Mouse (Mus musculus) gastrocnemius, postnatal 10 days (tissue): Measurements from ENCODE around the gene Ulk4. TPM values are rescaled to one million over a fixed set of nuclear protein-coding genes. Genes with fewer than 3 reads are reported as not detected.

ENCODE experiments used
- DNase-seq: peaks from one replicate; pipeline ENCODE4 v3.0.0; 2021; ENCODE audit warnings: mixed read lengths
- total RNA-seq, 2 experiments: library from RNA; stranded (reverse); gene quantifications; 2 replicates each; pipeline ENCODE4 v1.2.3; 2021

Gene Ulk4
- total RNA-seq, 2 experiments from 2014 or later, result 0.80 to 0.97 TPM

DNA sequence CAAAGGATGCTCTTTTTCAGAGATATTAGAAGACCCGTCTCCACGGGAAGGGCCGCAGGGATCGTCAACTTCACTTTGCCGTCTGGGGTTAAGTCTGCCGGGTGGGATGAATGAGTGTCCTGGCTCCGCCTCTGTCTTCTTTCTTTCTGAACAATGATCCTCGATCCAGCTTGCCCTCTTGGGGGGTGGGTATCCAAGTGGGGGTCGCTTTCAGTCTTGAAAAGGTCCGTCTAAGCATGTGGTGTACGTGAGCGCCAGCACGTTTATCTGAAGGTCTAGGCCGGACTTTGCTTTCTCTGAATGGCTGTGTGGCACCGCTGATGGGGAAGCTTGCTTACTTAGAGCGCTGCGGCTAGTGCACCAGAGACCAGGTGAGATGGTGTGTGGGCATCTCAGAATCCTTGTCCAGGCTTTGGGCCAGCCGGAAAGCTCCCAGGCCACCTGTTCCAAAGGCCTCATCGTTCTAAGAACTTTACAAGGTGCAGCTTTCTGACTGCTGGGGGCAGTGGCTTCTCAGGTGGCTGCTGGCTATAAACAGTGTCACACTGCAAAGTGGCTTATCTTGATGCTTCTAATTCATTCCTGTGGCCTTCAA is 23.1 kb upstream of the Ulk4 start:
- no peak for DNase-seq

DNA sequence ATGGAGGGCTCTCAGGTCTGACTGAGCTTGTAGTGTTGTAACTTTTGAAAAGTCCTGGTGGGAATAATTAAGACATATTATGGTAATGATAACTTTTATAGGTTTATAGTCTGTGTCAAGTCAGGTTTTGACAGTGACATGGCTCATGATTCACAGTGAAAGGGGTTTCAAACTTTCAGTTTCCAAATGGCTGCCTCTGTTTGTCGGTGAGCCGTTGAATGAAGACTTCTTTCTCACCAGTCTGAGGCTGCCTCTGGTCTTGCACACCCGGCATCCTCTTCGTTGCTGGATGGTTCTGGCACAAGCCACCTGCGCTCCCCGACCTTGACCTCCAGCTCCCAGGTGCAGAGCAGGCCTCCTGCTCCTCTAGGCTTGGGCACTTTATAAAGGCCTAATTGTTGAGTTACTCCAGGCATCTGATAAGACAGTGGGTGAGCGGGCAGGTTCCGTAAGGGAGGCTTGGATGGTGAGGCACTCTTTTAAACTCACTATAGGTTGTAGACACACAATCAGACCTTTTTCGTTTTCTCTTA is 22.3 kb upstream of the Ulk4 start:
- DNase-seq, result peak; percentile 1

DNA sequence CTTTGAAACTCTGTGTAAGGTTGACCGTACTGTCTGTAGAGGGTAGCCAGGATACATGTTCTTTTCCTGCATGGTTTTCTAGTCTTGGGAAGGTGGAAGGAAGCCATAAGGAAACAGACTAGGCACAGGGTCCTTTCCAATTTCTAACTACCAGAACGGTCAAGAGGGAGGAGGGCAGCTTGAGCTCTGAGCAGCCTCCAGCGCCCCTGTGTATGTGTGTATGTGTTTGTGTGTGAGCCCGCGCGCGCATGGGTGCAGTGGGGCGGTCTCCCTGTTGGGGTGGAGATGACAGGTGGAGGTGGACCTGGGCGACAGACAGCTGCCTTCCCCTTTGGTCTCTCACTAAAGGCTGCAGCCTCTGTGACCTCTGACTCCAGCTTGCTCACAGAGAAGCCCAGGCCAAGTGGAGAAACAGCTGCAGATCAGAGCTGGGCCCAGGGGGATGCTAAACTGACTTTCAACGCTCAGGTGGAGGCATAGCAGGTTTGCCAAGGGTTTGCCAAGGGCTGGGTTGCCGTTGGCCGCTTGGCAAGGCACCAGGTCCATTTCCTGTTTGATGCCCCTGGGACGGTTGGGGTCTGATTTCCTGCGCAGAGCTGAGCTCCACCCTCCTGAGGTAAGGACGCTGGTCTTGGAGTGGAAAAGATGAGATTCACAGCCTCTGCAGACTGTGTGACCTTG is 21.6 kb upstream of the Ulk4 start:
- peak; percentile 57 for DNase-seq

DNA sequence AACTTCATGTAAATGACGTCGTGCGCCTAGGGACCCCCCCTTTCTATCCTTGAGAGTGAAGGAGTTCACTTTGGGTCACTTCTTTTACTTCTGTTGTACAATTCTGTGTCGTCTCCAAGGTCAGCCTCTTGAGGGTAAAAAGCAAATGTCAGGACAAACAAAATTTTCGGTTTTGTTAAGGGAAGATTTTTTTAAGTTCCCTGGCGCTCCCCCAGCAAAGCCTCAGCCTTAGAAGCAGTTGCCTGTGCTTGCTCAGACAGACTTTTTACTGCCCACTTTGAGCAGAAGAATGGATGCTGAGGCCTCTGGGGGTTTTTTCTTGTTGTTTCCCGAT is 21.0 kb upstream of the Ulk4 start:
- DNase-seq, result no peak

DNA sequence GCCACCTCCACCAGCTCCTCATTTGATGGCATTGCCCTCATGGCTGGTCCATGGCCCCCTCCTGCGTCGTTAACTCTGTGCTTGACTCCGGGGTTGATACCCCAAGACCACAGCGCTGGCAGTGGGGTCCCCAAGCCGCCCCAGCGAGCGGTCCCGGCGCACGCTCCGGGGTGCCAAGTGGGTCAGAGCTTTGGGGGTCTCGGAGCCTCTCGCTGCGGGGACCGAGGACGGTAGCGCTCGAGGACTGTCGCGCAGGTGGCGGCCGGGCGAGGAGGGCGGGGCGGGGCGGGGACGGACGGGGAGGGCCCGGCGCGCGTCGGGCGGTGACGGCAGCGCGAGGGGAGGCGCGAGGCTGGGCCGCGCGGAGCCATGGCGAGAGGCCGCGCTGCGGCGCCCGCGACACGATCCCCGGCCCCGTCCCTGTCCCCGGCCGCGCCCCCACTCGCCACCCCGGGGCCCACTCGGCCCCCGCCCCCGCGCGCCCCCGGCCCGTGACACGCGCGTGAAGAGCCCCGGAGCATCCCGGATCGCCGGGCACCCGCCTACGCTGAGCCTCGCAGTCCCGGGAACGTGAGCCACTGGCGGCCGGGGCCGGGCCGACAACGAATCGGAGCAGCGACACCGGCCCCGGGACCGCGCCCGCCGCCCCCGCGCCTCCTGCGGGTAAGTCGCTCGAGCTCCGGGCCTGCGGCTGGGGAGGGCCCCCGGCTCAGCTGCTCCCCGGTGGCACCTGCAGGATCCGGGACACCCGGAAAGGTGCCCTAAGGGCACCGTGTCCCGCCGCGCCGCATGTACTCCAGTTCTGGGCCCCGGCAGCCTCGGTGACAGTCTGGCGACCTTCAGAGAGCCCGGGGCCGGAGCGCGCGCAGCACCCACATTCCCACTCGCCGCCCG is 20.4 kb upstream of the Ulk4 start, which contains the start of gene Trak1:
Gene Trak1, plus strand, starts transcription at position 332 of the 894 bp plus-strand sequence.
- DNase-seq, result peak; percentile 71

DNA sequence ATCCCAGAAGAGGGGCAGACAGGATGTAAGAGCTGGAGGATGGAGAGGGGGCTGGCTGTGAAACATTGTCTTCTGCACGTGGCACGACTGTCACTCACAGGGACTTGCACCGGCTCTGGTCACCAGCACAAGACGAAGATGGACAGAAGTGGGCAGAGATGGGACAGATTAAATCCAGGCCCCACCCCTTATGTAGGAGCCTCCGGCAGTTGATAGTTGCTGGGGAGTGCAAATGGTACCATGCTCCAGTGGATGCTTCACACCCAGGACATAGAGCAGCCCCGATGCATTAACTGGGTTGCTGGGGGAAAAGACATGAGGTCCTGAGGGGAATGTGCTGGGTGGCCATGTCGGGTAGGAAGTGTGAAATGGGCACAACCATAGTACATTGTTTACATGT is 18.2 kb upstream of the Ulk4 start:
- no peak for DNase-seq

DNA sequence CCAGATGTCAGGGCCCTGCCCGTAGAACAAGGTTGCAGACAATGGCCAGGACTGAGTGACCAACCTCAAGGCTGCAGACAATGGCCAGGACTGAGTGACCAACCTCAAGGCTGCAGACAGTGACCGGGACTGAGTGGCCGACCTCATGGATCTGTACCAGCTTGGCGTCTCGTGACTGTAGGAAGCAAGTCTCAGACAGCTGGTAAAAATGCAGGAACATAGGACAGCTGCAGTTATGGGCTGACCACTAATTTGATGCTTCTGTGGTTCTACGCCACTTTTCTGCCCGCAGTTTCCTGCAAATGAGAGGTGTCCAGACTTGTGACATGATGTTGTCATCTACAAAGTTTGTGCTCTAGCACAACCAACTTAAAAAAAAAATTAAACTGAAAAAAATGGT is 16.2 kb upstream of the Ulk4 start:
- DNase-seq, result no peak

DNA sequence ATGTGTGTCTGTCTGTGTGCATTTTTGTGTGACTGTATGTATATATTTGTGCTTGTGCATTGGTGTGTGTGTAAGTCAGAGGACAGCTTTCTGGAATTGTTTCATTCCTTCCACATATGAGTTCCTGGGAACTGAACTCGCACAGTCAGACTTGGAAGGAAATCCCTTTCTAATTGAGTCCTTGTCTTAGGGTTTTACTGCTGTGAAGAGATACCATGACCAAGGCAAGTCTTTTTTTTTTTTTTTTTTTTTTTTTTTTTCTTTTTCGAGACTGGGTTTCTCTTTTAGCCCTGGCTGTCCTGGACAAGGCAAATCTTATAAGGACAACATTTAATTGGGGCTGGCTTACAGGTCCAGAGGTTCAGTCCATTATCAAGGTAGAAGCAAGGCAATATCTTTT is 14.3 kb upstream of the Ulk4 start:
- DNase-seq, result no peak

DNA sequence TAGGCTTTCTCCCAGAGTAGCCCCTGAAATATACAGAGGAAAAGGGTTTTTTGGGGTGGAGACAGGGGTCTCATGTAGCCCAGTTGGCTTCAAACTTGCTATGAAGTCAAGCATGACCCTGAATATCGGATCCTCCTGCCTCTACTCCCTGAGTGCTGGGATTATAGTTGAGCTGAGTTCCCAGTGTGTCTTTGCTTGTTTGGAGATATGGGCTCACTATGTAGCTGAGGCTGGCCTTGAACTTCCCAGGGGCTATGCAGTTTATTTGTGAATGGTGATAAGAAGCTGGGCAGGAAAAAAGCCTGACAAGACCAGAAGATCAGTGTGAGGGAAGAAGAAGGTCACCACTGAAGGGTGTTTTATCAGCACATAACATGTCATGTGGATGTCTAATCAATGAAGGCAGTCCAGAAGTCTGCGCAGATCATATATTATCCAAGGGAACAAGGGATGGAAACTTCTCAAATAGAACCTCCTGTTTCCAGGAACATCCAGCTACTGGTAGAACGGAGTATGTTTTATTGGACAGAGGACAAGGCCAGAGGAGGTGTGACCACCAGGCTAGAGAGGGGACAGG is 9.4 kb upstream of the Ulk4 start:
- DNase-seq, result no peak

DNA sequence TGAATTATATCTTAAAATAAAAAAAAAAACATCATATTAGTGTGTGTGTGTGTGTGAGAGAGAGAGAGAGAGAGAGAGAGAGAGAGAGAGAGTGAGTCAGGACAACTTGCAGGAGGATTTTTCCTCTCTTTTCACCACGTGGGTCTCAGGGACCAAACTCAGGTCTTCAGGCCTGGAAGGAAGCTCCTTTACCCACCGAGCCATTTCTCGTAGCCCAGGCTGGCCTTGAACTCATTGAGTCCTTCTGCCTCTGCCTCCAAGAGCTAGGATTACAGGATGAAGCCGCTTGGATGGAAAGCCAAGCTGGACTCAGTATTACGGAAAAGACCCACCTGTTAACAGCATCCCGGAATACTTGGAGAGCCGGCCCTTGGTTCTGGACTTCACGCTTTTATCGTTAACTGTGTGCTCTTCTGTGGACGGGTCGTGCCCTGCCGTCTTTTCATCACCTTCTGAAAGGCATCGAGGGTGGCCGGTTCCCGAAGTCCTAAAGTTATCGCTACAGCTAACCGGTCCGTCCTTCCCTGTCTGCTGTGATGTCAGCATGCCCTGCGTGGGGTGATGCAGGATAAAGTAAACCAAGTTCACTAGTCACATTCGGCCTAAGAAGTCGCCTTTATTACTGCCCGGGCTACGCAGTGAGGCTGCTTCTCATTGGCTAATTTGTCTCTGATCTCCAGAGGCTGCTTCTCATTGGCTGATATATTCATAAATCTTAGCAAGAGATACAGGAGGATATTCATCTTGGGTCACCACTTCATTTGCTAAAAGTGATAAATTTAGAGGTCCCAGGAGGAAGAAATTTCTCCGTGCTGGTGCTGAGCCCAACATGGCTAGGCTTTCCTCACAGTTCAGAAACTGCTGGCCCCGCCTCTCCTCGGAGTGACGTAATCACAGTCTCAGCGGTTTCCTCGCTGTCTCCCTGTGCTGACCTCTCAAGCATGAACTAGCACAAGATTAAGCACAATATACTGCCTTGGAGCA is 8.6 kb upstream of the Ulk4 start:
- peak; percentile 60 for DNase-seq

DNA sequence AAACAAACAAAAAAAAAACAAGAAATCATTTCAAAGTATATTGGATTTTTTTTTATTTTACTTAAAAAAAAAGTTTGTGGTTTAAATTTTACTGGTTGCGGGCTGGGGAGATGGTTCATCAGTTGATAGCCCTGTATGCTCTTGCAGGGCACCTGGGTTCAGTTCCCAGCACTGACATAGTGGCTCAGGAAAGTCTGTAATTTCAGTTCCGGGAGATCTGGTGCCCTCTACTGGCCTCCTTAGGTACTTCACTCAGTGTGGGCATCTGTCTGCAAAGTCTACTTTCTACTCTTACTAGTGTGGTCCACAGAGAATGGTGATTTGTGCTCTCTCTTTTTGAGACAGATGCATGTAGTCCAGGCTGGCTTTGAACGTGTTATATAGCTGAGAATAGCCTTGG is 7.4 kb upstream of the Ulk4 start:
- DNase-seq, result no peak

DNA sequence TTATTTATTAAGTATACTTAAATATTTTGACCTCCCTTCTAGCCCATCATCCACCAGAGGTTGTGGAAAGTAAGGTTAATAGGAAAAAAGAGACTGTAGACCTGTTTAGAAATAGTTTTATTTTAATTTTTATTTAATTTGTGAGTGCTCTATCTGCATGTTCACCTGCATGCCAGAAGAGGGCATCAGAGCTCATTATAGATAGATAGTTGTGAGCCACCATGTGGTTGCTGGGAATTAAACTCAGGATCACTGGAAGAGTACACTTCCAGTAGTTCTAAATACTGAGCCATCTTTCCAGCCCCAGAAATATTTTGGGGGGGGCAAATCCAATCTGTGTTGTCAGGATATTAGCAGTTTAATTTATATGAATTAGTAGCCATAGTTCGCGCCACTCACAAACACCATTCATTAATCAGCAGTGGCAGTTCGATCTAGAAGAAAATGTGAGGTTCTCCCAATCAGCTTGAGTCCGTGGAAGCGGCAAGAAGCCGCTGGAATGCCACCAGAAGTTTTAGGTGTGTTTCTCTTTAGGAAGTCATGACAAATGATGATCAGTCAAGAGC is 6.7 kb upstream of the Ulk4 start:
- DNase-seq, result no peak

DNA sequence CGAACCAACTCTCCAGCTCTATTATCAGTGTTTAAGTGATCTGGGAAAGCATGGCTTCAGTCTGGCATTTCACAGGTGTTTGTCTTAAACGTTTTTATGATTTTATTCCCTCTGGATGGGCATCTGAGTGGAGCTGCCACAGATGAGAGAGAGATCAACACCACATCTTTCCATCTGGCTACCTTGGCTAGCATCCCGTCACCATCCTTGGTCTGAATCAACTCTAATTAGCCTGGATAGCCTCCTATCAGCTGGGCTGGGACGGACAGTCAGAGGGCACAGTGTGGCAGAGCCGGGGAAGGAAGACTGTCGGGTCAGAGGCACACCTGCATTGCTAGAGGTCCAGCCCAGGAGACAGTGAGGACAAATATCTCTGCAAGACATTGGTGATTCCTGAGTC is 4.9 kb upstream of the Ulk4 start:
- DNase-seq, result no peak

DNA sequence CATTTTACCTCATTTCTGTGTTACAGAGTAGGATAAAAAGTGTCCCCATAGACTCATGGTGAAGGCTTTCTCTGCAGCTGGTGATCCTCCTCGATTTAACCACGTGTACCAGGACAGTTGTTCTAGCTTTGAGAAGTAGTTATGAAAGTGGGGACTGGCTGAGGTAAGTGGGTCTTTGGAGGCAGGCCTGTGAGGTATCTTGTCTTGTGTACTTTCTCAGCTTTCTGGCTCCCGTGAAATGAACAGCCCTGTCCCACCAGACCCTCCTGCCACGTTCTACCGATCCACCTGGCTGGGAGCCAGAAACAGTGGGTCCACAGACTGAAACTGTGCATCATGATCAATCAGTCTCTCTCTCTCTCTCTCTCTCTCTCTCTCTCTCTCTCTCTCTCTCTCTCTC is 2.2 kb upstream of the Ulk4 start:
- DNase-seq, result no peak

DNA sequence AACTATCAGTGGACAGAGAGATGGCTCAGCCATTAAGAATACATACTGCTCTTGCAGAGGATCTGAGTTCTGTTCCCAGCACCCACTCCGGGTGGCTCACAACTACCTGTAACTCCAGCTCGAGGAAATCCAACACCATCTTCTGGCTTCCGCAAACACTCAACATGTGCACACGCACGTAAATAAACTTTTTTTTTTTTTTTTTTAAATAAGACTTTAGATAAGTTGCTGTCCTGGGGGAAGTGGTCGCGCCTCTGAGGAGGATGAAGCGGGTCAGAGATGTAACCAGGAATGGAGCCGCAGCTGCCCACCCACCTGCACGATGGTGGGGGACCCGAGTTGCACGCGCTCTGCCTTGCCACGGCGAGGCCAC is 266 bp downstream of the Ulk4 start:
- DNase-seq, result no peak

DNA sequence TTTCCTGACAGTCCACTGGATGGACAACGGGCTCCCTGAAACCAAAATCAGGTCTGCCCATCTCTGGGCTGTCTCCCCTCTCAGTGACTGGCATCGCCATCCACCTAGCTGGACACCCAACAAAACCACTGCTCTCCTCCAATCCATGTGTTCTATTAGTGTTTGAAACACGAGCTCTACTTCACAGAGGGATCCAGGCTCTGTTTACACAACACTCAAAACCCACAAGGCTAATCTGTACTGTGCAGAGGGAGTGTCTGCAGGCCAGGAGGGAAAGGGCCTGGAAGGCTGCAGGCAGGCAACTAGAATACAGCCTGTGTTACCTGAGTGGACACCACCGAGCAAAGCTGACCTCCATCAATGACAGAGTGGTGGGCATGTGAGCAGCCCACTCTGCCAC is 5.4 kb downstream of the Ulk4 start:
- DNase-seq, result no peak

DNA sequence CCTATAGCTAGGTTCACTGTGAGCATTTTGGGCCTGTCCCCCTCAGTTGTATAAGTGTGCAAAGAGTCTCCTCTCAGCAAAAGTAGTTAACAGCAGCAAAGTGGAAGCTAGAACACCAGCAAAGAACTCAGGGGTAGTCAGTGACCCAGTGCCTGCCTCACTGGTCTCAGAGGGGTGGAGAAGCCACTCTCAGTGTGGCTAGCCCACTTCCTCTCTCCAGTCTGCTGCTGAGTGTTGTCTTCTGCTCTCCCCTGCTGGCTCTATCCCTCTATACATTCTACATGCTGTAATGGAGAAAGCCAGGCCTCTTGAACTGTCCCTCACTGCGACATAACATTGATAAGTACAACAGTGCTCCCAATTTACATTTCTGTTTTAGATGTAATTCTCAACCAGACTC is 5.8 kb downstream of the Ulk4 start:
- no peak for DNase-seq

DNA sequence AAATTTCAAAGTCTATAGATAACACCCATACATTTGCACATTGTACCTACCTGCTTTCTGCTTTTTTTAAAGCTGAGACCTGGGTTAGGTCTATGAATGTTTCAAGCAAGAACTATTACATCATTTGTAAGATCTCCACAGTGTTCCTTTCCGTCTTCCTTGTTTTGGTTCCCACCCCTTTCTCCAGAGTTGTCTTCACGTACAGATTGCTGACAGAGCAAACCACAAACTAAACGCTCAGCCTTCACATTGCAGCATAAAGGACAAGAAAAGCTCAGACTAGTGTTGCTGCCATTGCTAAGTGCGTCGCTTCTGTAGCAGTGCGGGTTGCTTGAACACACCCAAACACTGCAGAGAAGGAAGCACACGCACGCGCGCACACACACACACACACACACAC is 11.7 kb downstream of the Ulk4 start:
- no peak for DNase-seq

DNA sequence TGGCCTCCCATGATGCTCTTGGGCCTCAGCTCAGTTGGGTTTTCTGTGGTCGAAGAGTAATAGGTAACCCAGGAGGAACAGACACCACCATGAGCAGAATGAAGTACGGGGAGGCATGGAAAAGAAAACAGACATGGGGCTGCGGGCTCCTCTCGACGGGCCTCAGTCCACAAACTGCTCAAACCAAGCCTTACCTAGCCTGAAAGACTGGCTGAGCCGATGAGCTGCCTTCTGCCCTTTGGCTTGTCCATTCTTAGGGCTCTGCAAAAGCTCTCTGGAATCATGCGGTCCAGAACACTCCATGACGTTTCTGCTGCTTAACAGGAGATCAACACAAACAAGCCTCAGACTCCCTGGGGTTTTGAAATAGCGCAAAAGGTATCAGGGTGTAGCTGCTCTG is 19.9 kb downstream of the Ulk4 start:
- peak; percentile 2 for DNase-seq

DNA sequence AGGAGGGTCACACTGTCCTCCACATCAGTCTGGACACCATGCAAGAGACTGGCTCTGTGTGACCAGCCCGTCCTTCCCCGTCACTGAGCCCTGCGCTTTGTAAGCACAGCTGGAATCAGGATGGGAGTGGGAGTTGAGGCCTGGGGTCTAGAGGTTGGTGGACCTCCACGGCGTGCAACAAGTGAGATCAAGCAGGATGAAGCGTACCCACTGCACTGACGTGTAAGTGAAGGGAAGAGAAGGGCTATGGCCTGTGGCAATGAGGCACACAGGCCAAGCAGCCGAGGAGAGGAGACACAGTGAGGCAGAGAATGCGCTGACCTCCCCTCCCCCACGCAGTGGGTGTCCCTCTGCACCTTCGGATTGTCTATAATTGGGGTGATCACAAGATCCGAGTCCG is 22.2 kb downstream of the Ulk4 start:
- peak; percentile 3 for DNase-seq

DNA sequence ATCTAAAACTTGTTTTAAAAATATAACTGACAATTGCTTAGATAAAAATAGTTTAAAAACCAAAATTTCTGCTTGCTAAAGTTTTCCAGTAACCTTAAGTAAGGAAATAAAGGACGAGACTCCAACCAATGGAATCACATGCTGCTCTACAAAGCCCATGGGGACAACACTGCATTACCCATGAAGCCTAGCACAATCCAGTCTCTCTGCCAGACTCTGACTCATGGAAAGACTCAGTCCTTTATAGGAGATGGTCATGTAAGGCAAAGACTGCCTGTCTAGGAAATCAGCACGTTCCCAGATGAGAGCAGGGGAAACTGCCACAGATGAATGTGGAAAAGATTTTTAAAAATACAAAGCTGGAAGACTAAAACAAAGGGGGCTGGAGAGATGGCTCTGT is 23.0 kb downstream of the Ulk4 start:
- DNase-seq, result peak; percentile 7
